Mouse (Mus musculus): ENCODE measurements around the gene Ino80e. TPM values are rescaled to one million over a fixed set of nuclear protein-coding genes. Genes with fewer than 3 reads are reported as not detected.
A peak's percentile ranks its signal among the peaks of the same experiment; 100 is the strongest.

Gene Ino80e
- polyA plus RNA-seq, 1 experiment from 2014 or later: 94.6 TPM

- ATAC-seq (ENCODE audit: low FRiP score, low read depth): peak; percentile 88
- Histone ChIP-seq H3K9me3 (no peaks in the 10 kb centered on the region), H3K4me3 (peak overlapping the region; percentile 76), H3K4me1 (replicated peaks) (peaks cover 48% of the 10 kb centered on the region), H3K4me2 (peak overlapping the region; percentile 67), H3K27me3 (no peaks in the 10 kb centered on the region), H3K27ac (replicated peaks) (peak overlapping the region; percentile 93), H3K36me3 (no peaks in the 10 kb centered on the region), H3K9ac (peak overlapping the region; percentile 90)
- under 1% methylated on average over 16 of the region's 19 CpGs for WGBS
Measured at GRCm38 (mm10) chr7:126823202-126823711, 38.9 kb downstream of the Ino80e start.

GRCm38 (mm10) chr7:126822741-126823140 is 39.4 kb downstream of the Ino80e start:
- Histone ChIP-seq H3K4me1 (replicated peaks) (peaks cover 48% of the 10 kb centered on the region), H3K9ac (peak overlapping the region; percentile 90), H3K36me3 (no peaks in the 10 kb centered on the region), H3K27ac (replicated peaks) (peak overlapping the region; percentile 93), H3K4me2 (peak overlapping the region; percentile 67), H3K4me3 (peak overlapping the region; percentile 76), H3K27me3 (no peaks in the 10 kb centered on the region), H3K9me3 (no peaks in the 10 kb centered on the region)
- peak; percentile 33; the same call in 1 of the 2 replicates for ATAC-seq (ENCODE audit: low FRiP score, low read depth)
- WGBS: 9% methylated on average over 8 of the region's 9 CpGs

- peak overlapping the region; percentile 76 for H3K4me3 ChIP-seq
- 17% methylated on average over 7 of the region's 7 CpGs for WGBS
- peak overlapping the region; percentile 93 for H3K27ac ChIP-seq (replicated peaks)
- H3K36me3 ChIP-seq: no peaks in the 10 kb centered on the region
- H3K4me2 ChIP-seq: peak overlapping the region; percentile 67
- H3K4me1 ChIP-seq (replicated peaks): peaks cover 42% of the 10 kb centered on the region
- H3K27me3 ChIP-seq: no peaks in the 10 kb centered on the region
- peak overlapping the region; percentile 90 for H3K9ac ChIP-seq
- no peaks in the 10 kb centered on the region for H3K9me3 ChIP-seq
- no peak; the same call in 1 of the 2 replicates for ATAC-seq (ENCODE audit: low FRiP score, low read depth)
Measured at GRCm38 (mm10) chr7:126821835-126822511, 40.2 kb downstream of the Ino80e start.

GRCm38 (mm10) chr7:126818818-126819217 is 43.4 kb downstream of the Ino80e start:
- no peaks in the 10 kb centered on the region for H3K36me3 ChIP-seq
- H3K4me1 ChIP-seq (replicated peaks): peaks cover 12% of the 10 kb centered on the region
- no peaks in the 10 kb centered on the region for H3K9me3 ChIP-seq
- no peak overlapping the region for H3K4me2 ChIP-seq
- H3K27me3 ChIP-seq: no peaks in the 10 kb centered on the region
- H3K27ac ChIP-seq (replicated peaks): no peak overlapping the region
- H3K9ac ChIP-seq: no peak overlapping the region
- 29% methylated on average over 1 of the region's 1 CpGs for WGBS
- no peak for ATAC-seq (ENCODE audit: low FRiP score, low read depth)
- no peak overlapping the region for H3K4me3 ChIP-seq

- WGBS: 85% methylated on average over 7 of the region's 7 CpGs
Measured at GRCm38 (mm10) chr7:126817595-126817994, 44.6 kb downstream of the Ino80e start.

DNA sequence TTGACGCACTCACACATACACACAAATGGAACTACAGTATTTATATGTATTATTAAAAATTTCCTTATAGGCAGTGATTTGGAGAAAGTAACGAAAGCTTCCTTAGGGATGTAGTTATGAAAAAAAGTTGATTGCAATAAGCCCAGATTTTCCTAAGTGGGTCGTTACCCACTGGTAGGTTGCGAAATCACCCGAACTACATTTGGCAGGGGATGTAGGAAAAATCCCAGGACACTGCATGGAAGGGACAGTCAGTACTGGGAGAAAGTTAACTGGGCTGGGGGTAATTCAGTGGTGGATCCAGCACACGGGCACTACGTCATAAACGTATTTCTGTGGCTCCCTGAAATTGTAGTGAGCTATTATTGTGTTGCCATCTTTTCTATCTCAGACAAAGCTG is 45.7 kb downstream of the Ino80e start:
- Histone ChIP-seq H3K4me3 (no peak overlapping the region), H3K9ac (no peak overlapping the region), H3K4me2 (no peak overlapping the region), H3K36me3 (no peaks in the 10 kb centered on the region), H3K9me3 (no peaks in the 10 kb centered on the region), H3K4me1 (replicated peaks) (no peaks in the 10 kb centered on the region), H3K27me3 (no peaks in the 10 kb centered on the region), H3K27ac (replicated peaks) (no peak overlapping the region)
- 86% methylated on average over 8 of the region's 8 CpGs for WGBS
- ATAC-seq (ENCODE audit: low FRiP score, low read depth): no peak

More at GRCm38 (mm10) chr7:126817595-126817994, 44.6 kb downstream of the Ino80e start:
- Histone ChIP-seq H3K9ac (no peak overlapping the region), H3K27me3 (no peaks in the 10 kb centered on the region), H3K9me3 (no peaks in the 10 kb centered on the region), H3K4me2 (no peak overlapping the region), H3K4me3 (no peak overlapping the region), H3K4me1 (replicated peaks) (peaks cover 7% of the 10 kb centered on the region), H3K27ac (replicated peaks) (no peak overlapping the region), H3K36me3 (no peaks in the 10 kb centered on the region)
- no peak for ATAC-seq (ENCODE audit: low FRiP score, low read depth)

GRCm38 (mm10) chr7:126815726-126816222 is 46.4 kb downstream of the Ino80e start:
- H3K4me2 ChIP-seq: no peak overlapping the region
- 49% methylated on average over 8 of the region's 8 CpGs for WGBS
- H3K27me3 ChIP-seq: no peaks in the 10 kb centered on the region
- no peak overlapping the region for H3K27ac ChIP-seq (replicated peaks)
- no peak overlapping the region for H3K9ac ChIP-seq
- no peak overlapping the region for H3K4me3 ChIP-seq
- H3K36me3 ChIP-seq: no peaks in the 10 kb centered on the region
- no peak for ATAC-seq (ENCODE audit: low FRiP score, low read depth)
- H3K9me3 ChIP-seq: no peaks in the 10 kb centered on the region
- no peaks in the 10 kb centered on the region for H3K4me1 ChIP-seq (replicated peaks)

- Histone ChIP-seq H3K27me3 (no peaks in the 10 kb centered on the region), H3K27ac (replicated peaks) (no peak overlapping the region), H3K4me1 (replicated peaks) (peaks cover 22% of the 10 kb centered on the region), H3K4me2 (peak overlapping the region; percentile 88), H3K9ac (peak overlapping the region; percentile 85; the same call in 1 of the 2 replicates), H3K4me3 (peak overlapping the region; percentile 84; the same call in 1 of the 2 replicates), H3K36me3 (no peaks in the 10 kb centered on the region), H3K9me3 (no peaks in the 10 kb centered on the region)
- 69% methylated on average over 5 of the region's 5 CpGs for WGBS
- no peak for ATAC-seq (ENCODE audit: low FRiP score, low read depth)
Measured at GRCm38 (mm10) chr7:126809723-126810369, 52.3 kb downstream of the Ino80e start.

DNA sequence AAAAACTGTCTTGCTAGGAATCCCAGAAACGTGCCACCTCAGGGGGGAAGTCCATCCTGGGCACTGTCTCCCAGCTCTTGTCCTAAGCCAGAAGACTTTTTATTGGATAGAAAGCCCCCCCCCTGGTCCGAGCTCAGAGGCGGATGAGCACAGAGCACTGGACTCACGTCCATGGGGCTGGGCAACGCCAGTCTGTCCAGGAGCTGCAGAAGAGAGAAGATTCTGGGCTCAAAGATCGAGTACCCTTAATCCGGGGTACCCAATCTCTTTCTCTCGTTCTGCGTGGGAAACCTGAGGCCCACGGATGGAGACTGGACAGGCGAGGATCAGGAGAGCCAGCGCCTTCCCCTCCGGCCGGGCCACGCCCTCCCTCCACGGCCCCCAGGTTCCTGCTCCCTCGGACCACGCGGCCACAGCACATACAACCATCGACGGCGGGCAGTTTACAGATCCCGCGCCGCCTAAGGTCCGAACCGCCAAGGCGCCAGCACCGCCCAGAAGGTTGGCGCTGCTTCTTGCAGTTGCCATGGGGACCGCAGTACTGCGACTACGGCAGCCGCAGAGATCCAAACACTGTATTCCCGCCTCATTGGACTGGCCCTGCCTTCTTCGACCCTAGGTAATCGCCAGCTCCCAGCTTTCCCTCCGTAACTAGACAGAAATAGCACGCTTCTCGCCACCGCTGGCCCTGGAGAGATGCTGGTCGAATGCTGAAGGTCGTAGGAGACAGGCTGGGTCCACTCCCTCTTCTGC is 53.3 kb downstream of the Ino80e start:
- no peaks in the 10 kb centered on the region for H3K27me3 ChIP-seq
- under 1% methylated on average over 42 of the region's 43 CpGs for WGBS
- no peaks in the 10 kb centered on the region for H3K9me3 ChIP-seq
- peak; percentile 93 for ATAC-seq (ENCODE audit: low FRiP score, low read depth)
- H3K4me1 ChIP-seq (replicated peaks): peaks cover 22% of the 10 kb centered on the region
- peak overlapping the region; percentile 84 for H3K4me3 ChIP-seq
- peak overlapping the region; percentile 78 for H3K27ac ChIP-seq (replicated peaks)
- no peaks in the 10 kb centered on the region for H3K36me3 ChIP-seq
- peak overlapping the region; percentile 85 for H3K9ac ChIP-seq
- peak overlapping the region; percentile 88 for H3K4me2 ChIP-seq

- no peaks in the 10 kb centered on the region for H3K27me3 ChIP-seq
- ATAC-seq (ENCODE audit: low FRiP score, low read depth): no peak
- H3K27ac ChIP-seq (replicated peaks): no peak overlapping the region
- H3K9ac ChIP-seq: no peak overlapping the region
- 74% methylated on average over 4 of the region's 4 CpGs for WGBS
- H3K36me3 ChIP-seq: no peaks in the 10 kb centered on the region
- peaks cover 22% of the 10 kb centered on the region for H3K4me1 ChIP-seq (replicated peaks)
- H3K9me3 ChIP-seq: no peaks in the 10 kb centered on the region
- no peak overlapping the region for H3K4me3 ChIP-seq
- H3K4me2 ChIP-seq: peak overlapping the region; percentile 88; the same call in 1 of the 2 replicates
Measured at GRCm38 (mm10) chr7:126807405-126807804, 54.8 kb downstream of the Ino80e start.

GRCm38 (mm10) chr7:126806956-126807355 is 55.2 kb downstream of the Ino80e start:
- 74% methylated on average over 6 of the region's 6 CpGs for WGBS
- ATAC-seq (ENCODE audit: low FRiP score, low read depth): no peak
- Histone ChIP-seq H3K4me2 (no peak overlapping the region), H3K4me1 (replicated peaks) (peaks cover 22% of the 10 kb centered on the region), H3K4me3 (no peak overlapping the region), H3K9me3 (no peaks in the 10 kb centered on the region), H3K27me3 (no peaks in the 10 kb centered on the region), H3K36me3 (no peaks in the 10 kb centered on the region), H3K9ac (no peak overlapping the region), H3K27ac (replicated peaks) (no peak overlapping the region)
